In genomic region chr17:64685216-64685903, GRCm38 (mm10) we compare ENCODE assay signal across 8 mouse cellular contexts.
DNase-seq lines count a peak whose midpoint lies in the region.
"Had no signal": no experiment of that assay in that cellular context is flagged by ENCODE, and none has a peak within 500 bp of the region (broad histone marks: within the 10 kb centered on the region; RNA-seq: fewer than 3 reads in every experiment).

No protein-coding gene starts in this region.

- WGBS in midbrain, embryonic 10.5 days: 92% methylated on average over 6 of the region's 6 CpGs

- no peaks in the 10 kb centered on the region for H3K27me3 ChIP-seq in midbrain, embryonic 10.5 days (ENCODE audit: low read depth, poor library complexity, severe bottlenecking)
- H3K27me3 ChIP-seq: midbrain, embryonic 13.5 days had no signal

- no peaks in the 10 kb centered on the region for H3K4me1 ChIP-seq in midbrain, embryonic 10.5 days
- H3K4me1 ChIP-seq: midbrain, embryonic 13.5 days had no signal

- H3K9me3 ChIP-seq in midbrain, embryonic 10.5 days (replicated peaks): peaks cover 11% of the 10 kb centered on the region; the same call in 1 of the 2 replicates
- H3K9me3 ChIP-seq: midbrain, embryonic 13.5 days had no signal

- peaks cover 49% of the 10 kb centered on the region for H3K36me3 ChIP-seq in midbrain, embryonic 10.5 days

- H3K27ac ChIP-seq in midbrain, embryonic 10.5 days (replicated peaks): no peak overlapping the region
- H3K27ac ChIP-seq: midbrain, embryonic 13.5 days had no signal

- peak; percentile 10 for DNase-seq in ovary, adult 18-20 months (ENCODE audit: low spot score)
- DNase-seq in ovary, postnatal 10 days (ENCODE audit: low spot score): no peak
- peak; percentile 98 for DNase-seq in fat pad, adult 2 months (ENCODE audit: extremely low read depth, low read depth, low spot score)
- peak; percentile 40 for DNase-seq in kidney, postnatal 10 days
- DNase-seq in Muller cell, postnatal 12 days (ENCODE audit: inconsistent ontology term): no peak
- no peak for DNase-seq in left cerebral cortex, postnatal 14 days (ENCODE audit: low spot score in 2 of 2)
- no peak for DNase-seq in midbrain, embryonic 10.5 days (ENCODE audit: low spot score)

- H3K4me3 ChIP-seq in midbrain, embryonic 10.5 days: no peak overlapping the region
- H3K4me3 ChIP-seq: midbrain, embryonic 13.5 days had no signal

- intact Hi-C loops in left cerebral cortex, postnatal 14 days (cut with DNase I): no loop called here

Comparison
In these comparisons a context has a peak if more than half of its experiments do, and no peak if none do; other contexts are left out.
1. DNase-seq: peak in ovary, adult 18-20 months (single experiment), fat pad, adult 2 months (single experiment) and kidney, postnatal 10 days (single experiment); none in ovary, postnatal 10 days (single experiment), Muller cell, postnatal 12 days (single experiment), left cerebral cortex, postnatal 14 days (0 of 2) and midbrain, embryonic 10.5 days (single experiment).